Mouse (Mus musculus) cerebellum, postnatal 4 days (tissue): ENCODE data around the gene Xpnpep3.

Source experiments
- DNase-seq, 2 experiments: peaks; one replicate each; pipeline ENCODE4 v3.0.0; 2022; ENCODE audit warnings: low spot score in 2 of 2, mixed read lengths in 1 of 2

The Xpnpep3 gene

DNA sequence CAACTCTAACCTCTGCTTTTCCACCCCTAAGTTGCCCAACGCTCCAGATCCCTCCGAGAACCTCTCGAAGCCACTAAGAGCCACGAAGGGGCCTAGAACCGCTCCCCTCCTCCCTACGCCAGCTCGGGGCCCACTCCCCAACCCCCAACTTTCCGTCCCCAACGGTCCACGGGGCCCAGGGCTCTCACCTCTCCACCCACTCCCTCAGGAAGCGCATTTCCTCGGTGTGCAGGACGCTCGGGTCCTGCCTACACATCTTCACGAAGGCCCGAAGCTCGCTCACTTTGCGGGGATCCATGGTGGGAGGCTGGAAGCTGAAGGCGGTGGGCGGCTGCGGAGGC lies 671 bp upstream of the Xpnpep3 start:
- no peak for DNase-seq

DNA sequence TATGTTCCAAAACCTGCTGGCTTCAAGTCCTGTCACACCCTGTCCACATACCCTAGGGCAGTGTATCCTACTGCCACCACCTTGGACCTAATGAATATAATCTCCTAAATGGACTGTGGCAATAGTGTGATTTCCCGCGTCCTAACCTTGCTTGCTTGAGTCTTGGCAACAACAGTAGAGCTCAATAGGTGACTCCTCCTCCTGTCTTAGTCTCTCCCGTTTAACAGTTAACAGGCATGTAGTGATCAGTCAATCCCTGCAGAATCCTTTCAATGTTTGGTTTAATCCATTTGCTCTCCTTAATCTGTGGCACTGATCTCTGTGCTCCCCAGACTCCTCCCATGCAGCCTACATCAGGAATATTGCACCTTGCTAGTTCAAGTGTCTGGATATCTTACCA lies 5.1 kb downstream of the Xpnpep3 start:
- no peak for DNase-seq

DNA sequence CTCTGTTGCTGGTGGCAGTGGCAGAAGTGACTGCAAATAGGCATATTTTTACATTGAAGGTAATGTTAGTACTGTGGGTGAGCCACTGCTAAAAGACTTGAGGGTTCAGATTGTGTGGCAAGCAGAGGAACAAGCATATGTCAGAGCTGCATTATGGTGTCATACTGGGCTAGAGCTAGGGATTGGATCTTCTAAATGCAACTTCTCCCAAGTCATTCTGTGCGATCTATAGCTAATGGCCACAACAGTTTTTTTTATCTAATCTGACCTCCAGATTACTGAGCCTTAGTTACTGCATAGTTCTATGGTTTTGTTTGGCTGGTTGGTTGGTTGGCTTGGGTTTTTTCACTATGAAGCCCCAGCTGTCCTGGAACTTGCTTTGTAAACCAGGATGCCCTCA lies 8.3 kb downstream of the Xpnpep3 start, which contains the start of gene Dnajb7:
TSS of gene Dnajb7 (minus strand) at position 101 of the 400 bp plus-strand sequence.
- DNase-seq: no peak

DNA sequence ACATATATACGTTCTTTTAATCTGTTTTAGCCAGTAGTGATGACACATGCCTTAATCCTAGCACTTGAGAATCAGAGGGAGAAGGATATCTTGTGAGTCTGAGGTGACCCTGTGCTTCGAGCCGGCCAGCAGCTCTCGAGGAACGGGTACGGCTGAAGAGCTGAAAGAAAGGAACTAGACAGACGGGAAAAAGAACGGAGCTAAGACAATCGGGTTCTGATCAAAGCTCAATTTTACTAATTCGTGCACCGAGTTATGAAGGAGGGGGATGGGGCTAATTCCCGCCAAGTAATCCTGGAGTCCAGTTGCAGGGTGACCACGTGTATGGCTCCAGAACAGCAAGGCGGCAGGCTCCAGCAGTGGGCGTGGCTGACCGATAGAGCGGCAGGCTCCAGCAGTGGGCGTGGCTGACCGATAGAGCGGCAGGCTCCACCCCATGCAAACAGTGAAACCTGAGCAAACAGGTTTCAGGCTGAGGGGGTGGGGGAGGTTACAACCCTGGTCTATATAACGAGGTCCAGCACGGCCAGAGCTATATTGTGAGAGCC lies 16.9 kb downstream of the Xpnpep3 start:
- peak in 1 of 2 experiments; percentile 8 for DNase-seq

DNA sequence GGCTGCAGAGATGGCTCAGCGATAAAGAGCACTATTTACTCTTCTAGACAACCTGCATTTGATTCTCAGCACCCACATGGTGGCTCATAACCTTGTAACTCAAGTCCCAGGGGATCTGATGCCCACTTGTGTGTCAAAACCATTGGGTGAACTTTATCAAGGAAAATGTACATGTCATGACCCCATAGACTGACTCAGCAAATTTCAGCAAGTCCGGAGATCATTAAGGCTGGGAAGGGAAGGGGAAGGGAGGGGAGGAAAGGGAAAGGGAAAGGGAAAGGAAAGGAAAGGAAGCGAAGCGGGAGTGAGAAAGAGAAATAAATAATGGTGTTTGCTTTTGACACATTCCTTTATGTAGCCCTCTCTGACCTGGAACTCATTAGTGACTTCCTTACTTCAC lies 18.1 kb downstream of the Xpnpep3 start:
- DNase-seq: no peak

DNA sequence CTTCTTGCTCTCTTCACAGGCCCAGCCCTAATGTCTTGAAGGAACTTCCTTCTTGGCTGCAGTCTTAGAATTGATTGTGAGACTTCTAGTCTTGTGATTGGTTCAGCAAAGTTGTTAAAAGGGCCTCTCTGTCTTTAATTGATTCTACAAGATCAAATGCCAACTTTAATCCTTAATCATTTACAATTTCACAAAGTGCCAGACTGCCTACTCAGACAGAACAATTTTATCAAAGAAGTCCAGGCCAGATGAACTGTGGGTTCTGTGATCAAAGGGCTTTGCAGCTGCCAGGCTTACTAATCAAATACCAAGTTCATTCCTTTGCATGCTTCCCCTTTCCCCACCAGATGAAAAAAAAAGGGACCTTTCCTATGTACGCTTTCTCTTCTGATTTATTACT lies 21.5 kb downstream of the Xpnpep3 start:
- DNase-seq: no peak

DNA sequence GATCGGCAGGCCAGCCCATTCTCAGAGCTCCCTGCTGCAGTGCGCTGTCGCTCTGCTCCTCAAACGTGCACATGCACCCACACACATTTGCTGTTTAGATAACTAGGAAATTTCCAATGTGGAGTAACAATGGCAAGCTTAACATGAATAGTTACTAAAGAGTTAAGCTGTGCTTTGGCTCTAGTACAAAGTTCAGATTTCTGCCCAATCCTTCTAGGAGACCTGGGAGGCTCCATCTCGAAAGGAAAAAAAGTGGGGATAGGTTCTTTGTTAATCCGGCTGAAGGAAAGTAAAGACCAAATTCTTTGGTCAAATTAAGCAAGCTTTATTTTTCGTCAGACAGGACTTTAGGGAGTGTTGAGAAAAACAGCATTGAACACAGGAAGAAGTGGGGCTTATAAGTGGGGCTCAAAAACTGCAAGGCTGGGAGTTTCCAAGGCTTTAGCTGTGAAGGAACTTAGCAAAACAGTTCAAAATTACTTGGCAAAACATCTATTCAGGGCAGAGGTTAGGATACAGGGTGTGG lies 22.3 kb downstream of the Xpnpep3 start:
- no peak for DNase-seq

DNA sequence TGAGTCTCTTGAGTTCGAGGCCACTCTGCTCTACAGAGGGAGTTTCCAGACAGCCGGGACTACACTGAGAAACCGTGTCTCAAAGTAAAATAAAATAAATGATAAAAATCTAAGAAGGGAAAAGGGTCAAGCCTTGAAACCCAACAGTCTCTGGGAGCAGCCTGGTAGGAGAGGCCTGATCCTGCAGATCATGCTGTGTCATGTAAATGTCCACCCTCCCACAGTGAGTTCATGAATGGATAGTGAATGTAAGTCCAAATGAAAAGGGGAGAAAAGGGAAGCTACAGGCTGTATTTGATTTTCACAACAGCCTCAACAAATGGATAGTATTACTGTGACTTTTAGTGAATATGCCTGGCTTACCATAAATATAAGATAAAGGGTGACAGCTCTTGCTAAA lies 25.4 kb downstream of the Xpnpep3 start:
- no peak for DNase-seq

DNA sequence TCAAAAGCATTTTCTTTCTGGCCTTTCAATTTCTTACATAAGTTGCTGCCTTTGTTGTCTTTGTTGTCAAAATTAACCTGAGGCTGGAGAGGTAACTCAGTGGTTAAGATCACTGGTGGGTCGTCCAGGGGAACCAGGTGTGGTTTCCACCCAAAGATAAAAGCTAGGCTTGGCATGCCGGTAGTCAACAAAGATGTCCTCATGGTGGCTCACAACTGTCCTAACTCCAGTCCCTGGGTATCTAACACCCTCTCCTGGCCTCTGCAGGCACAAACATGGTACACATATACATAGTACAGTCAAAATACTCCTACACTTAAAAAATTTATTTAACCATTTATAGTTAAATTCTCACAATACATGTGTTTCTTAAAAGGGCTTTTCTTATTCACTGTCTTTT lies 28.0 kb downstream of the Xpnpep3 start:
- DNase-seq: no peak

DNA sequence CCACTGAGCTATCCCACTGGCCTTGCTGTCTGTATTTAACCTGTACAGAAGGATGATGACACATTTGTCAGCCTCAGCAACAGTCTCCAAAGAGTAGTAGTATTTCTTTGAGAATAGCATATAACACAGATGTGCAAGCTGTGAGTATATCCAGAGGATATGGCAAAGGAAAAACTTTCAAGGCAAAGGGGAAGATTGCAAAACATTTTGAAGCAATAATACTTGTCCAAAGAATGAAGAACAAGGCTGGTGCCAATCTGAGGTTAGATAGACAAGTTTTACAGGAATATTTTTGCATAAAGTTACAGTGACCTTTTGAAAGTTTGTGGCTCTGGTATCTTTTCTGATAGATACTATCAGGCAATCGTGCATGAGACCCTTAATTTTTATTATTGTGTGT lies 31.3 kb downstream of the Xpnpep3 start:
- no peak for DNase-seq

DNA sequence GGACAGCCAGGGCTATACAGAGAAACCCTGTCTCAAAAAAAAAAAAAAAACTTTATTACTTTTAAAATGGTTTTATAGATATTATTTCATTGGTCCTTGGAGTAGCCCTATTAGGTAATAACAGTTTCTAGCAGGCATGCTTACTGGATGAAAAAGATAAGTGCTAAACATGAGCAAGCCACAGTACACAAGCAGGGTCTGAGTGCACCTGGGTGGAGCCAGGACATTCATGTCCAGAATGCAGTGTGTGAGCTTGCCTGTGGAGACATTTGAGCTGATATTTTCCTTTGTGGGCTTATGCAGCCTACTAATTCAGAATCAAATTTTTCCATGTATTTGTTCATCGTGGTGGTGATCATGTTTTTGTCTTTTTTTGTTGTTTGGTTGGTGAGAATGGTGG lies 38.4 kb downstream of the Xpnpep3 start:
- no peak for DNase-seq

DNA sequence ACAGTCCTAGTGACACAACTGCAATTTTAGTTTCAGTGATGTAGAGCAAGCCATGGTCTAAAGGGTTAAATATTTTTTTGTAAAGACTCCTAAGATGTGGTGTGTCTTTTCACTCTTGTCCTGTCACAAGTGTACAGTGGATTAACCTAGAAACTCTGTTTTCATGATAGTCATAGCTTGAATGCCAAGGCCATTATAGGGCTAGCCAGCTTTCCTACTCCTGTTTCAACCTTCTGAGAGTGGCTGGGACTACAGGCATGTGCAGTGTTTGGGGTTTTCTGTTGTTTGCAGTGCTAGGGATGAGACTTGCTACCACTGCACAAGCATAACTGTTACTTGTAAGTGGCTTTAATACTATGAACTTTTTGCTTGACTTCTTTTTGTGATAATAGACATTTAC lies 39.3 kb downstream of the Xpnpep3 start:
- DNase-seq: no peak

DNA sequence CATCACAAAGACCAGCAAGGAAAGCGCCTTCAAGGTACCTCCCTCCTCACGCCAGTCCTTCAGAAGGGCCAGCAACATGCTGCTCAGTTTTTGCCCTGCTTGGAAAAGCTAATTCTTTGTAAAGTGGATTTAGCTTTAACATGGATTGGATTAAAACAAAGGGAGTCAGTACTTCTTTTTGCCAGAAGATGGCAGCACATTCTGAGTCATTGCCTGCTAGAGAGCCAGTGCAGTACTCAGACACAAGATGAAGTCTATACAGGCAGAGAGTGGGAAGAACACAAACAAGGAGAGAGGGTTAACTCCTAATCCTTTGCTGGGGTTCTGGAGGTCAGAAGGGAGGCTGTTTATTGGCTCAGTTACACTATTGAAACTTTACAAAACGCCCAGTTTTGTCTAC lies 48.5 kb downstream of the Xpnpep3 start:
- DNase-seq: peak in 1 of 2 experiments; percentile 66

DNA sequence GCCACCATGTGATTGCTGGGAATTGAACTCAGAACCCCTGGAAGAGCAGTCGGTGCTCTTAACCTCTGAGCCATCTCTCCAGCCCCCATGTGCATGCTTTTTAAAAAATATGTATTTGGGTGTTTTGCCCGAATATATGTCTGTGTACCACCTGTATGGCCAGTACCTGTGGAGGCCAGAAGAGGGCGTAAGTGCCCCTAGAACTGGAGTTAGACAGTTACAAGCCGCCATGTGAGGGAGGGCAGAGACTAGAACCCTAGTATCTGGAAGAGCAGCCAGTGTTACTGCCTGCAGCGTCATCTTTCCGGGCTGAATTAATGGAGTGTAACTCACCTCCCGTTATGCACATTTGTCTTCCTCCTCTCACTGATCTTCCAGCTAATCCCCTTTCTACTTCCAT lies 61.6 kb downstream of the Xpnpep3 start:
- no peak for DNase-seq

DNA sequence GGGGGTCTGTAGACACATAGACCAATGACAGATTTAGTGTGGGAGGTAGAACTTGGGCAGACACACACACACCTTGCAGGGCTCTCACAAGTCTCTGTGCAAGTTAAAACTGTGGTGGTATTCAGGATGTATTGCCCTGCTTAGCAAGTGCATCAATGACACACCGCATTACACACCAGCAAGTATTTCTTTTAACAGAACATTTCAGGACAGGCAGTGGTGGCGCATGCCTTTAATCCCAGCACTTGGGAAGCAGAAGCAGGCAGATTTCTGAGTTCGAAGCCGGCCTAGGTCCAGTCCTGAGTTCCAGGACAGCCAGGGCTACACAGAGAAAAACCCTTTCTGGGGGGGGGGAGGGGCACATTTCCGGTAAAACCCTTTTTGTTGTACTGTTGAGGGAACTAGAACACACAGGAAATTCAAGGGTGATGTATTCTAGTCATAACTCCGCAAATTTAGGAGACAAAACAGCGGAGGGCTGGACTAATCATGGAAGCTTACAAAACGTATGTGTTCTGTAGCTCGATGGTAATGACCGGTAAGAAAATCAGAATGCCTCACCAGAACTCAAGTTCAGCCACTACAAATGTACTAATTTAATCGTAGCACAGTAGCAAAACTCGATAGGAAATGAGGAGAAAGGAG lies 65.2 kb downstream of the Xpnpep3 start:
- DNase-seq: no peak

DNA sequence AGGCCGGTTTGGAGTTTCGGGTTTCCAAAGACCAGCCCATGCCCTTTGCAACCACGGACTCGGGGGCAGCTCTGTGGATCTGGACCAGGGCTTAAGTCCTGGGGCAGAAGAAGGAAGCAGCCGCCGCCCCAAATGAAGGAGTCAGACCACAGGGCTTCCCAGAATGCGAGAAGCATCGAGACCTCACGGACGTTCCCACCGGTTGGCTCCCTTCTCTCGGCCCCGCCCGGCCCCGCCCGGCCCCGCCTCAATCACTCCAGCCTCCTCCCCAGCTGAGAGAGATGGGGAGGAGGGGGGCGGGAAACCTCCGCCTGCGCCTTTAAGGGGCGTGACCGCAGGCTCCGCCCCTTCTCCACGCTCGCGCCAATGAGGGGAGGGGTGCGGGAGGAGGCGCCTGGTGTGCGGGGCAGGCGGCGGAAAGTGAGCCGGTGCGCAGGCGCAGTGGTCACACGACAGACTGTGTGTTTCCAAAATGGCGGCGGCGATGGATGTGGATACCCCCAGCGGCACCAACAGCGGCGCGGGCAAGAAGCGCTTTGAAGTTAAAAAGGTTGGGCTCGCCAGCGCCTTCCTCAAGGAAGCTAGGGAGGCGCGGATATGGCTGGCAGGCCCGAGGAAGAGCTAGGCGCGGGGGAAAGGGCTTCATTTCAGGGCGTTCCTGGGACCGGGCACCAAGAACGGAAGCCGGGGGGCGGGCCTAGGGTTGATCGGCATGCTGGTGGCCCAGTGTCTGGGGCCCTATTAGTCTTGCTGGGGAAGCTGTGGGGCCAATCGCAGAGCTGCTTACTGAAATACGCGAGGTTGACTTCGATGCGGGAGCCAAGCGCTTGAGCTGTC lies 66.2 kb downstream of the Xpnpep3 start, which contains the start of gene Rbx1:
TSS of gene Rbx1 (plus strand) at position 396 of the 837 bp plus-strand sequence.
- DNase-seq: peak; percentile 98

DNA sequence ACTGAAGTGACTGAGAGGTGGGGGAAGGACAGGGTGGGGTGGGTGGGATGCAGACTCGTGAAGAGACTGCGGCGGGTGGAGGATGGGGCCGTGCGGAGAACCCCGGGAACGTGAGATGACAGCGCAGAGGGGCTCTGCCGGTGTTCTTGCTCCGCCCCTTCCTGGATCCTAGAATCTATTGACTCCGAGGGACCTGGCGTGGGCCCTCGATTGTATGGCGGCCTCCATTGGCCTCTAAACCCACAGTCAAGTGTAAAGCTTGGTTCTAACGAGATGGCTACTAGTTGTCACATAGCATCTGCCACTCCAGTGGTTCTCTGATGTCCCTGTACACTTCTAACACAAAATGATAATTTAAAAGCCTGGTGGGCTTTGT lies 66.8 kb downstream of the Xpnpep3 start:
- DNase-seq: no peak

DNA sequence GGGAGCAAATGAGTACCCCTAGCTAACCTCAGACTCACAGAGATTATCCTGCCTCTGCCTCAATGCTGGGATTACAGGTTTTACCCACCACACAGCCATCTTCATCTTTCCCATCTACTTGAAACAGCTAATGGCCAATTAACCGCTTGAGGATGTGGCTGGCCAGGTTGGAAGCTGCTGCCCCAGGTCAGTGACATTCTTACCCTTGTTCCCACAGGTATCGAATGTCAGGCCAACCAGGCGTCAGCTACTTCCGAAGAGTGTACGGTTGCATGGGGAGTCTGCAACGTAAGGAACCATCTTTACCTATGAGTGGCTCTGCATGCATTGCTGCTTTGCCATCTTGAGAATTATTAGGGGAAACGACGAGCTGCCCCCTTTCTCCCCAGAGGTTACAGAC lies 70.8 kb downstream of the Xpnpep3 start:
- DNase-seq: no peak

DNA sequence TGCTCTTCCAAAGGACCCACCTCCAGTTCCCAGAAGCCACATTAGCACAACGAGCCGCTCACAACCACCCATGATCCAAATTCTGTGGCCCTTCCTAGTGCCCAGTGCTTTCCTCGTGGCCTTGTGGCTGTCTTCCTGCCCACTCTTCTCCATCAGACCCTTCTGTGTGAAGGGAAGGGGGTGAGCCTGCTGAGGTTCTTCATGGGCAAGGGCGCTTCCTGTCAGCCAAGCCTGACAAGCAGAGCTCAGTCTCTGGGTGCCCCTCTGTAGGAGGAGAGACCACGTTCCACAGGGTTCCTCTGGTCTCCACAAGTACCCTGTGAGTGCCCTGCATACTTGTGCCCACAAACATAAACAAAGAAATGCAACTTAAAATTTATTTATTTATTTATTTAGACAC lies 72.3 kb downstream of the Xpnpep3 start:
- DNase-seq: no peak

DNA sequence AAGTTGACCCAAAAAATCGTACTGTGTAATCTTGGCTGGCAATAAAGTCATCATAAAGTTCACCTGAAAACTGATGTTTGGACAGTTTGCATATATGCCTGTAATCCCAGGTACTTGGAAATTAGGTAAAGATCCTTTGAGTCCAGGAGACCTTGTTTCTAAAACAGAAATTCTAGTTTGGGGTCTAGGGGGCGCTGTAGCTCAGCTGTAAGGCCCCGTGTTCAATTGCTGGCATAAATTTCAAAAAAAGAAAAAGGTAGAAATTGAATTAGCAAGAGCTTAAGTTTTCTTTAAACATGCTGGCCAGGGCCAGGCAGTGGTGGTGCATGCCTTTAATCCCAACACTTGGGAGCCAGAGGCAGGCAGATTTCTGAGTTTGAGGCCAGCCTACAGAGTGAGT lies 75.7 kb downstream of the Xpnpep3 start:
- DNase-seq: peak in 1 of 2 experiments; percentile 13

DNA sequence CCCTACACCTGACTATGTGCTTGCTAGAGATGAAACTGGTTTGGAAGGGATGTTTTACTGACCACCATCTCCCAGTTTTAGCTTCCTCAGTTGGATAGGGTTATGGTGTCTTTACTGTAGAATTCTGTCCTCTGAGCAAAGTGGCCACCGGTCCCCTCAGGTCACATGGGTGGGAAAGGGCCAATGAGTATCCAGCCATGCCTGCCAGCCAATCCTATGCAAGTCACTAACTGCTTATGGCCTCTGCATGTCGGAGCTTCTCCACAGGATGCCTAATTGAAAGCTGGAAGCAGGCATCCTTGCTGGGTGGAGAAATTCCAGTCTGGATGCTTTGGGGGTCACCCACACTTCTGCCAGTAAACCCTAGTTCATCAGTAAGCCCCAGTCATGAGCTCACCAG lies 76.7 kb downstream of the Xpnpep3 start:
- no peak for DNase-seq

DNA sequence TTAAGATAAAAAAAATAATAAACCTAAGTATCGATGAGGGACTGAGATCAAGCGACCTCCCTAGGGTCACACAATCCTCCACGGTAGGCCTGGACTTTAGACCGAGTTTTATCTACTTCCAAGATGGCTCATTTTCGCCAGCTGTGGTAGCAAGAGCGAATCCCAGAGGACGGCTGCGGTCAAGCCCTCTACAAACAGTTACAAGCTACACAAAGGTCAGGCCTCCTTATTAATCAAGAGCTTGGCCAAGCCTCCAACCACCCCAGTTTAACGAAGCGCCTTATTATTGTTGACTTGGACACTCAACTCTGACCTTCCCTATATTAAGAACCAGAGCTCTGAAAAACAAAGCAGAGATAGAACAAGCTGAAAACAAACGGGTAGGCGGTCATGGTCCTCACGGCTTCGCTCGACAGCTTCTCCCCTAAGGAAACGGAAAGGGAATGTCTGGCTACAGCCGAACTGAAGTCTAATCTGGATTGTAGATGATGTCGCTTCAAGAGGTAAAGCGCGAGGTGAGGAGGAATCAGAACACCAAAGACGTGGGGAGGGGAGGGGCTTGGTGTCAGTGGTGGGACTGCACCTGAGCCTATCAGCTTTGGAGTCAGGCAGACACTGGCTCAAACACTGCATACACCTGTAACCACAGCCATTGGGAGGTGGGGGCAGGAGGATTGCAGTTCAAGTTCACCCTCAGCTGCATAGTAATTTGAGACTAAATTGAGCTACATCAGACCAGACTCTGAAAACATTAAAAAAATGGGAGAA lies 79.7 kb downstream of the Xpnpep3 start:
- DNase-seq: no peak
